Mouse (Mus musculus) layer of hippocampus, adult 9-10 months (tissue): ENCODE measurements at regions not wholly inside any gene's neighbourhood (a gene's known extent, or its start where the extent isn't known, plus 50 kb on each side); places are given as distances from the start of the nearest gene placed in this dataset.

Experiments used
- DNase-seq: peaks from one replicate; pipeline ENCODE4 v3.0.0; 2022; ENCODE audit warnings: low spot score

GRCm38 (mm10) chrX:146428506-146428905 lies 533.8 kb upstream of the Htr2c start:
- DNase-seq: no peak

- DNase-seq: peak; percentile 13
Measured at GRCm38 (mm10) chrX:146459891-146460290, 502.4 kb upstream of the Htr2c start.

GRCm38 (mm10) chrX:146477581-146477980 lies 484.7 kb upstream of the Htr2c start:
- DNase-seq: no peak

GRCm38 (mm10) chrX:146512492-146512891 lies 449.8 kb upstream of the Htr2c start:
- no peak for DNase-seq

- DNase-seq: no peak
Measured at GRCm38 (mm10) chrX:146513261-146513660, 449.1 kb upstream of the Htr2c start.

GRCm38 (mm10) chrX:146528775-146529174 lies 433.5 kb upstream of the Htr2c start:
- DNase-seq: no peak

- DNase-seq: no peak
Measured at GRCm38 (mm10) chrX:146537811-146538210, 424.5 kb upstream of the Htr2c start.

- DNase-seq: no peak
Measured at GRCm38 (mm10) chrX:146558606-146559005, 403.7 kb upstream of the Htr2c start.
